ENCODE assay signal across 15 mouse cellular contexts in genomic region chr17:49153994-49154393, GRCm38 (mm10).
DNase-seq lines count a peak whose midpoint lies in the region; ATAC-seq and TF ChIP-seq lines count a peak whose summit lies in the region.
"Had no signal": no experiment of that assay in that cellular context is flagged by ENCODE, and none has a peak within 500 bp of the region (broad histone marks: within the 10 kb centered on the region; RNA-seq: fewer than 3 reads in every experiment).

No protein-coding gene starts in this region.

- H3K36me3 ChIP-seq in heart, embryonic 10.5 days: no peaks in the 10 kb centered on the region
- H3K36me3 ChIP-seq in heart, postnatal 0 days (replicated peaks; ENCODE audit: control insufficient read depth, insufficient read depth, low read length): no peaks in the 10 kb centered on the region
- H3K36me3 ChIP-seq: forebrain, embryonic 10.5 days; hindbrain, embryonic 12.5 days; limb, embryonic 15.5 days had no signal

- TF ChIP-seq EP300 in heart, postnatal 0 days (IDR thresholded peaks at IDR 0.05; ENCODE audit: low read depth): no peak

- ATAC-seq in heart, postnatal 0 days (ENCODE audit: insufficient read depth, low read depth): peak; percentile 62

- peak; percentile 14 for DNase-seq in adrenal gland, adult 2 months
- no peak for DNase-seq in adrenal gland, postnatal 25 days
- DNase-seq in heart, adult 11 months: peak; percentile 96
- DNase-seq in heart, embryonic 10.5 days (ENCODE audit: low spot score): no peak
- DNase-seq in heart, postnatal 0 days (ENCODE audit: low spot score): peak; percentile 16
- peak; percentile 49 for DNase-seq in retina, postnatal 7 days (ENCODE audit: low read depth, low spot score)
- DNase-seq in lung, postnatal 36 days: no peak
- no peak for DNase-seq in thymus, postnatal 25 days
- DNase-seq: kidney, postnatal 4 days; right cerebral cortex, postnatal 25 days; thymus, postnatal 36 days had no signal

- WGBS in heart, embryonic 10.5 days: 77% methylated on average over 9 of the region's 9 CpGs
- WGBS in heart, postnatal 0 days: 53% methylated on average over 9 of the region's 9 CpGs

- H3K9ac ChIP-seq in heart, postnatal 0 days (replicated peaks; ENCODE audit: low read depth, low read length): no peak overlapping the region
- H3K9ac ChIP-seq: hindbrain, embryonic 12.5 days; limb, embryonic 15.5 days had no signal

- no peak overlapping the region for H3K4me2 ChIP-seq in heart, postnatal 0 days (ENCODE audit: low read depth, low read length)
- H3K4me2 ChIP-seq: hindbrain, embryonic 12.5 days; limb, embryonic 15.5 days had no signal

- H3K27ac ChIP-seq in heart, embryonic 10.5 days: no peak overlapping the region
- no peak overlapping the region for H3K27ac ChIP-seq in heart, postnatal 0 days (ENCODE audit: low read depth)
- H3K27ac ChIP-seq: forebrain, embryonic 10.5 days; hindbrain, embryonic 12.5 days; limb, embryonic 15.5 days had no signal

- no peak for TF ChIP-seq CTCF in heart, postnatal 0 days (IDR thresholded peaks at IDR 0.05; ENCODE audit: low read depth)

- no peak overlapping the region for H3K4me3 ChIP-seq in heart, embryonic 10.5 days
- H3K4me3 ChIP-seq in heart, postnatal 0 days (ENCODE audit: low read depth, low read length): no peak overlapping the region
- H3K4me3 ChIP-seq: forebrain, embryonic 10.5 days; hindbrain, embryonic 12.5 days; limb, embryonic 15.5 days had no signal

- peaks cover 3% of the 10 kb centered on the region; the same call in 1 of the 2 replicates for H3K4me1 ChIP-seq in heart, embryonic 10.5 days
- H3K4me1 ChIP-seq in heart, postnatal 0 days (ENCODE audit: control insufficient read depth, insufficient read depth): no peaks in the 10 kb centered on the region
- H3K4me1 ChIP-seq: forebrain, embryonic 10.5 days; hindbrain, embryonic 12.5 days had no signal

- peaks cover 19% of the 10 kb centered on the region; the same call in 1 of the 2 replicates for H3K27me3 ChIP-seq in heart, embryonic 10.5 days (ENCODE audit: insufficient read depth, poor library complexity, severe bottlenecking)
- 0 out of 2 replicates have a peak, but pooled peaks cover 6% of the 10 kb centered on the region for H3K27me3 ChIP-seq in heart, postnatal 0 days (ENCODE audit: control insufficient read depth, insufficient read depth, low read length)
- H3K27me3 ChIP-seq: CH12.LX; hindbrain, embryonic 12.5 days; limb, embryonic 15.5 days had no signal

- no peaks in the 10 kb centered on the region for H3K9me3 ChIP-seq in heart, embryonic 10.5 days
- H3K9me3 ChIP-seq in heart, postnatal 0 days (replicated peaks; ENCODE audit: control insufficient read depth, low read length): no peaks in the 10 kb centered on the region
- H3K9me3 ChIP-seq: forebrain, embryonic 10.5 days; hindbrain, embryonic 12.5 days; limb, embryonic 15.5 days had no signal

Comparison
In these comparisons a context has a peak if more than half of its experiments do, and no peak if none do; other contexts are left out.
1. DNase-seq: peak in adrenal gland, adult 2 months (single experiment), heart, adult 11 months (single experiment), heart, postnatal 0 days (single experiment) and retina, postnatal 7 days (single experiment); none in adrenal gland, postnatal 25 days (single experiment), heart, embryonic 10.5 days (single experiment), lung, postnatal 36 days (single experiment) and thymus, postnatal 25 days (single experiment).